Mouse (Mus musculus) limb, embryonic 15.5 days (tissue): Measurements from ENCODE around the gene Agap2. TPM values are rescaled to one million over a fixed set of nuclear protein-coding genes. Genes with fewer than 3 reads are reported as not detected.
A peak's percentile ranks its signal among the peaks of the same experiment; 100 is the strongest.

Experiments
- ATAC-seq: fragments of 200-750 bp; cut with Nextera tagmentation; 2 replicates; pipeline ENCODE4 v1.8.0; 2017; ENCODE audit warnings: low read depth, moderate TSS enrichment; ENCODE audit not compliant: insufficient number of reproducible peaks, low FRiP score, low TSS enrichment
- H3K27ac ChIP-seq: fragments of 300-500 bp; sonication (generic); 2 replicates; pipeline ENCODE4 v1.5.1; 2015; ENCODE audit warnings: moderate library complexity, mild to moderate bottlenecking, inconsistent platforms
- H3K27me3 ChIP-seq: fragments of 300-500 bp; sonication (generic); 2 replicates; pipeline ENCODE4 v1.6.1; 2015; ENCODE audit warnings: inconsistent platforms
- H3K36me3 ChIP-seq: fragments of 300-500 bp; sonication (generic); 2 replicates; pipeline ENCODE4 v1.6.1; 2015; ENCODE audit warnings: inconsistent platforms
- H3K4me1 ChIP-seq: fragments of 300-500 bp; sonication (generic); 2 replicates; pipeline ENCODE4 v1.6.1; 2015; ENCODE audit warnings: inconsistent platforms
- H3K4me2 ChIP-seq: fragments of 300-500 bp; sonication (generic); 2 replicates; pipeline ENCODE4 v1.6.1; 2015; ENCODE audit warnings: mild to moderate bottlenecking, inconsistent platforms
- H3K4me3 ChIP-seq: fragments of 300-500 bp; sonication (generic); 2 replicates; pipeline ENCODE4 v1.5.1; 2015; ENCODE audit warnings: mild to moderate bottlenecking, inconsistent platforms
- H3K9ac ChIP-seq: fragments of 300-500 bp; sonication (generic); 2 replicates; pipeline ENCODE4 v1.6.1; 2015; ENCODE audit warnings: inconsistent platforms
- H3K9me3 ChIP-seq: fragments of 300-500 bp; sonication (generic); 2 replicates; pipeline ENCODE4 v1.6.1; 2016; ENCODE audit warnings: inconsistent platforms
- WGBS: fragments of 180-500 bp; shearing (Covaris S2); methylation state at CpG from one replicate; pipeline ENCODE4 v1.1.7; 2015; 5-methylcytosine and 5-hydroxymethylcytosine counted together
- polyA plus RNA-seq: library from polyadenylated mRNA; unstranded; fragments of >200 nt; fragmentation: Nextera tagmentation; extraction: Ambion mirVana; gene quantifications from 2 replicates; pipeline ENCODE4 v1.2.1, GENCODE M21; 2015

Agap2 gene
- polyA plus RNA-seq: 0.10 and 0.72 TPM in 2 replicates

DNA sequence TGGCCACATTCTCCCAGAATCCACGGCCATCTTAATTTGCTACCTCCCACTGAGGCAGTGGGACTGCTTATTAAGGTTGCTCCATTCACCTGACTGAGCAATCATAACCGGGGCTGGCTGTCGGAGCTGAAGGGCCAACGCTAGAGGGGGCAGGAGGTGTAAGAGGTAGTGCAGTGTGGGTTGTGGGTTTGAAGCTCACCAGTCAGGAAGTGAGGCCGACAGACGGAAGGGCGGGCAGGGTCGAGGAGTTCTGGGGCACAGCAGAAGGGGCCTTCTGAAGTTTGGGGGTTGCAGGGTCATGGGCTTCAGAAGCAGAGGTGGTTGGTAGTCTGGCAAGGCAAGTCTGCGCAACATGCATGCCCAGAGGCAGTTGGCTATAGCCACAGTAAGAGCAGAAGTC is at the start of gene Agap2:
Gene Agap2 (plus strand): TSS at position 205 of the 400 bp plus-strand sequence.
- H3K27me3 ChIP-seq: peaks cover 54% of the 10 kb centered on the region
- ATAC-seq: no peak
- 54% methylated on average over 9 of the region's 9 CpGs for WGBS

DNA sequence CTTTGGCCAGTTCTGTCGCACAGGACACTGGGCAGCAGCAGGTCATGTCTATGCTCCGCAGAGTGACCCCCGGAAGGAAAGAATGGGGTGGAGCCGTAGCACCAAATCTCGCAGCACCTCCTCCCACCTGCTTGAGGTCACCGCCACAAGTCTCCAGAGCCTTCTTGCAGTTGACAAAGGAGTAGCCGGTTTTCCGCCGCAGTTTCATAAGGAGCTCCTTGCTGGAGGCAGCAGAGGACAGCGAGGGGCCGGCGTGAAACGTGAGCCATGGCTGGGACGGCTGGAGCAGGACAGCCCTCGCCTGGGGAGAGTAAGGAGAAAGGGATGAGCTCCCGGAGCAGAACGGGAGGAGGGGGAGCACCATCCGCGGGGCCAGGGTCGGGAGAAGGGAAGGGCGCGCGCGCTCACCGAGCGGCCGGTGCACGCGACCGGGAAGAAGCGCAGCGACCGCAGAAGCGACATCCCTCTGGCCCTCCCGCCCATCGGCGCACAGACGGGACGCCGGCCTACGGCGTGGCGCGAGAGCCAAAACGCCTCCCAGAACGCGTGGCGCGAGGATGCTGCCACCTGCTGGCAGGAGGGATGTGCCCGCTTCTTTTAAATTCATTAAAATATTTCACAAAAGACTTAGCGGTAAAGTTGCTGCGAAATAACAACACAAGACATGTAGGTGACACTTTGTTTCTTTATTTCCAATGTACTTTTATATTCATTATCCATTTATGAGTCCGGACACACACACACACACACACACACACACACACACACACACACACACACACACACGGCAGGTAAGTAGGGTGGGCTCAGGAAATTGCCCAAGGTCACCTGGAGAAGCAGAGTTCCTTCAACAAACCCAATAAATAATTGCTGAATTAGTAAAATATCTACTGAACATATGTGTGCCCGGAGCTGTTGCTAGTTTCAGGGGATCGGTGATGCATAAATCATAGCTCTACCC is 44.5 kb upstream of the Agap2 start, which contains the start of gene Tsfm:
Gene Tsfm (minus strand): TSS at position 505 of the 961 bp plus-strand sequence.
- Histone ChIP-seq H3K9ac (peak within 1 kb of the TSS; percentile 90), H3K27me3 (no peaks in the 10 kb centered on the region), H3K4me3 (peak within 1 kb of the TSS; percentile 89), H3K36me3 (peaks cover 29% of the 10 kb centered on the region), H3K4me2 (peak within 1 kb of the TSS; percentile 65), H3K9me3 (no peaks in the 10 kb centered on the region), H3K4me1 (peaks cover 12% of the 10 kb centered on the region; the same call in 1 of the 2 replicates), H3K27ac (peak within 1 kb of the TSS; percentile 67)
- 4% methylated on average over 56 of the region's 56 CpGs for WGBS
- ATAC-seq: 0 out of 2 replicates have a peak, but pooled peaks have one; percentile 56

More for the DNA sequence above, at the start of gene Agap2:
- H3K27ac ChIP-seq: no peak within 1 kb of the TSS
- H3K4me2 ChIP-seq: no peak within 1 kb of the TSS
- H3K4me1 ChIP-seq: peaks cover 28% of the 10 kb centered on the region
- no peak within 1 kb of the TSS for H3K9ac ChIP-seq
- H3K4me3 ChIP-seq: no peak within 1 kb of the TSS
- H3K36me3 ChIP-seq: no peaks in the 10 kb centered on the region
- no peaks in the 10 kb centered on the region for H3K9me3 ChIP-seq

DNA sequence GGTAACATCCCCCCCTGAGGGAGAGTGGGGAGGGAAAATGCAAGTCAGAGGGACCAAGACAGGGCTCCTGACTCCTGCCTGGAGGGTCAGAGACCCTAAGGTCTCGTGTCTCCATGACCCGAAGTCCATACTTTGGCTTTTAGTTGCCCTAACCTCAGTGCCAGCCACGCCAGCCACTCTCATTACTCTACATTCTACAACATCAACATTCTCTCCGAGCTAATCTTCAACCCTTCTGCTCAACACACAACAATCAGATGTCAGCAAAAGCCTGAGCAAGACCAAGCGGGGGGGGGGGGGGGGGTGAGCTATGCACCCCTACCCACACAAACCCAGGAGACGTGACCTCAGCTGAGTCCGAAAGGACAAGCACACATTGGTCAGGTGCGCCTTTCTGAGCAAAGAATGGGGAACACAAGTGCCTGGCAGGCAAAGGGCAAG is 41.8 kb upstream of the Agap2 start:
- Histone ChIP-seq H3K4me1 (peaks cover 12% of the 10 kb centered on the region; the same call in 1 of the 2 replicates), H3K4me2 (no peak overlapping the region), H3K27me3 (no peaks in the 10 kb centered on the region), H3K36me3 (peaks cover 2% of the 10 kb centered on the region), H3K9me3 (no peaks in the 10 kb centered on the region), H3K9ac (no peak overlapping the region), H3K4me3 (no peak overlapping the region), H3K27ac (no peak overlapping the region)
- WGBS: 81% methylated on average over 8 of the region's 8 CpGs
- 0 out of 2 replicates have a peak, but pooled peaks have one; percentile 37 for ATAC-seq

DNA sequence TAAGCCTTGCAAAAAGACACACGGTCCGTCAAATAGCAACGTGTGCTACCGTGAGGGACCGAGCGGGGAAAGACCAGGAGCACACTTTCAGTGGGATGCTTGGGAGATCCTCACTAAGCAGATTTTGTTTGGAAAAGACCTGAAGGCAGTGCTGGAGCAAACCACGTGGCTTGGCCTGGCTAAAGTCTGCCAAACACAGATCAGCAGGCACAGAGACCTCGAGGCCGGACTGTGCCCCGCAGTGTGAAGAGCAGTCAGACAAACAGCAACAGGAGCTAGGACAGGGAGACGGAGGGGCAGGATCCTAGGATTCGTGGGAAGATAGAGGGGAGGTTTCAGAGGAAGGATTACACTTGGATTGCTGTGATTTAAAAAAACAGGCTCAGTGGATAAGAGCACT is 38.8 kb upstream of the Agap2 start:
- ATAC-seq: no peak
- 80% methylated on average over 12 of the region's 12 CpGs for WGBS
- Histone ChIP-seq H3K27me3 (no peaks in the 10 kb centered on the region), H3K36me3 (no peaks in the 10 kb centered on the region; the same call in 1 of the 2 replicates), H3K4me3 (no peak overlapping the region), H3K4me2 (no peak overlapping the region), H3K4me1 (0 out of 2 replicates have a peak, but pooled peaks cover 4% of the 10 kb centered on the region), H3K27ac (no peak overlapping the region), H3K9me3 (no peaks in the 10 kb centered on the region), H3K9ac (no peak overlapping the region)

DNA sequence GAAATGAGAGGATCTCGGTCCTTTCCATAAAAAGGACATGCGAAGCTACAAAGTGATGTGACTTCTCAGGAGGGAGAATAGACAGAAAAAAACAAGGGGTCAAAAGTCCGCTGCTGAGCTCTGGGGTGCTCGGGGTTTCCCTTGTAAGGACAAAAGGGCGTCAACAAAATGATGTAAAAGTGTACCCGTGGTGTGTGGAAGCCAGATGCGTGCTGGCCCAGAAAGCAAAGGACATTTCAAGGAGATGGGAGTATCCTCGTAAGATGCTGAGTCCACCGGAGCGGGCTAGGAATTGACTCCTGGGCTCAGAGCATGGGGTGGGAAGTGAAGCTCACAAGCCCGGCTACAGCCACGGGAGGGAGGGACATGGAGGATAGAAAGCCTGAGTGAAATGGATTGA is 37.4 kb upstream of the Agap2 start:
- WGBS: 73% methylated on average over 12 of the region's 12 CpGs
- H3K4me2 ChIP-seq: no peak overlapping the region
- H3K9ac ChIP-seq: no peak overlapping the region
- H3K4me3 ChIP-seq: no peak overlapping the region
- no peaks in the 10 kb centered on the region for H3K9me3 ChIP-seq
- no peak overlapping the region for H3K27ac ChIP-seq
- ATAC-seq: no peak
- no peaks in the 10 kb centered on the region; the same call in 1 of the 2 replicates for H3K36me3 ChIP-seq
- peaks cover 7% of the 10 kb centered on the region; the same call in 1 of the 2 replicates for H3K4me1 ChIP-seq
- no peaks in the 10 kb centered on the region for H3K27me3 ChIP-seq

DNA sequence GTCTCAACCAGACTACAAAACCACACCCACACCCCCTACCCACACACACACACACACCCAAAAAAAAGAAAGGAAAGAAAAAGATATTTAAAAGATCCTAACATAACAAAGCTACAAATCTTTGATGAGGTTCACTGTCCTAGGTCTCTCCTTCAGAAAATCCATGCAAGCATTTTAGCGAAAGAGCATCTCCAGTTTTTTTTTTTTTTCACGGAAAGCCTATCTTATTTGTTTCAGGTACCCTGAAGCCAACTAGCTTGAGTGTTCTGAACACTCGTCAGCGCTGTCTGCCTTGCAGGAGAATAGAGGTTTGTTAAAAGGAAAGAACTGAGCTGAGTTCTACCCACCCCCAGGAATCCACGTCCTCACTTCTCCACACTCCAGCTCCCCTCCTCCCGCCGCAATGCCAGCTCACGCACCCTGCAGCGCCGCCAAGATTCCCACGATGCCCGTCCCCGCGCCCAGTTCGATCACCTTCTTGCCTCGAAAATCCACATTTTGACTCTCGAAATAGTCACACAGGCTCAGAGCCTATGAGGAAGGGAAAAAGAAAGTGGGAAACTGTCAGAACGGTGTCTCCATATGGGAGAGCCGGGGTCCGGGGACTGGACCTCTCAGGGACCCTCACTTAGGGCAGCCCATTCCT is 34.4 kb upstream of the Agap2 start:
- 1% methylated on average over 20 of the region's 20 CpGs for WGBS
- peak overlapping the region; percentile 92 for H3K4me3 ChIP-seq
- ATAC-seq: no peak
- peaks cover 19% of the 10 kb centered on the region for H3K36me3 ChIP-seq
- no peaks in the 10 kb centered on the region for H3K27me3 ChIP-seq
- H3K4me2 ChIP-seq: peak overlapping the region; percentile 93
- H3K4me1 ChIP-seq: peaks cover 14% of the 10 kb centered on the region; the same call in 1 of the 2 replicates
- H3K9ac ChIP-seq: peak overlapping the region; percentile 75
- no peaks in the 10 kb centered on the region for H3K9me3 ChIP-seq
- peak overlapping the region; percentile 94 for H3K27ac ChIP-seq

DNA sequence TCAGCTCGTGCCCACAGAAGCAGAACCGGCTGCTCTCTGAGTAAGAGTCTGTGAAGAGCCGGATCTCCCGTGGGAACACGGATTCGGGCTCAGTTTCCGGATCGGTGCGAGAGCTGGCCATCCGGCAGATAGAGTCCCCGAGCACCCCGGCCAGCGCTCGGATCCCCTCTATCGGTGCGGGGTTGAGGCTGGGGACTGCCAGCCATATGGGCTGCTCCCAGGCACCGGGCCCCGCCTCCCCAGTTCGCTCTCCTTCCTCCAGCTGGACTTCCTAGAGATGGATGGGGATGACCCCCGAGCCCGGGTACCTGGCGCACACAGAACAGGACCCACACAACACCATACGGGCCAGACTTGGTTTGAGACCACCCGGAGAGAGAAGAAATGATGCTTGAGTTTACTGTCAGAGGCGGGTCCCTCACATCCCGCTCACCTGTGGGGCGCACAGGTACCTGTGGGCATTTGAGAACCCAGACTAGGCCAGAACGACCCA is 33.8 kb upstream of the Agap2 start, which contains the start of the genes Mettl1 and Eef1akmt3:
Gene Mettl1 (plus strand): TSS at position 141 of the 493 bp plus-strand sequence.
Gene Eef1akmt3 (minus strand): TSS at position 240 of the 493 bp plus-strand sequence.
- H3K4me3 ChIP-seq: peak within 1 kb of the TSS; percentile 92
- peak within 1 kb of the TSS; percentile 93 for H3K4me2 ChIP-seq
- ATAC-seq: peak; percentile 37
- peak within 1 kb of the TSS; percentile 94 for H3K27ac ChIP-seq
- under 1% methylated on average over 28 of the region's 28 CpGs for WGBS
- H3K9ac ChIP-seq: peak within 1 kb of the TSS; percentile 75
- H3K9me3 ChIP-seq: no peaks in the 10 kb centered on the region
- no peaks in the 10 kb centered on the region; the same call in 1 of the 2 replicates for H3K27me3 ChIP-seq
- H3K4me1 ChIP-seq: peaks cover 14% of the 10 kb centered on the region; the same call in 1 of the 2 replicates
- H3K36me3 ChIP-seq: peaks cover 24% of the 10 kb centered on the region

DNA sequence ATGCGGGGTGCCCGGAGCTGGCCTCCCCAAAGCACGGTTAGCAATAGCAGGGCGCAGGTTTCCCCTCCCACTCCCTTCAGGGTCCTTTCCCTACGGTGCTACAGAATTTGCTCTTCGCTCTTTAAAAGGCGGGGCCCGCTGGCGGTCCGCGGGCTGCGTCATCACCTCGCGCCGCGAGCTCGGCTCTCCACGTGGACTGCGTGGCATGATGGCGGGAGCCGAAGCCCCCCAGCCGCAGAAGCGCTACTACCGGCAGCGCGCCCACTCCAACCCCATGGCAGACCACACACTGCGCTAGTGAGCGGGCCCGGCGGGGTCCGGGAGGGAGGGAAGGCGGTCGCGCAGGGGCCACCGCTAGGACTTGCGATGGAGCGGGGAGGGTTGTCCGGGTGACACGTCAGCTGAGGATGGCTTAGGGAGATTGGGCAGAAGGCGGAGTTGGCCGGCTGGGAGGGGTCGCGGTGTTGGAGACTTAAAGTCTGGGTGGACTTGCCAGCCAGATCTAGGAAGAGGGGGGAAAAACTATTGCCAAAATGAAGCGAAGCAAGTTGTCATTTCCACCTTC is 33.2 kb upstream of the Agap2 start:
- under 1% methylated on average over 44 of the region's 44 CpGs for WGBS
- H3K27ac ChIP-seq: peak overlapping the region; percentile 94
- peak; percentile 83 for ATAC-seq

DNA sequence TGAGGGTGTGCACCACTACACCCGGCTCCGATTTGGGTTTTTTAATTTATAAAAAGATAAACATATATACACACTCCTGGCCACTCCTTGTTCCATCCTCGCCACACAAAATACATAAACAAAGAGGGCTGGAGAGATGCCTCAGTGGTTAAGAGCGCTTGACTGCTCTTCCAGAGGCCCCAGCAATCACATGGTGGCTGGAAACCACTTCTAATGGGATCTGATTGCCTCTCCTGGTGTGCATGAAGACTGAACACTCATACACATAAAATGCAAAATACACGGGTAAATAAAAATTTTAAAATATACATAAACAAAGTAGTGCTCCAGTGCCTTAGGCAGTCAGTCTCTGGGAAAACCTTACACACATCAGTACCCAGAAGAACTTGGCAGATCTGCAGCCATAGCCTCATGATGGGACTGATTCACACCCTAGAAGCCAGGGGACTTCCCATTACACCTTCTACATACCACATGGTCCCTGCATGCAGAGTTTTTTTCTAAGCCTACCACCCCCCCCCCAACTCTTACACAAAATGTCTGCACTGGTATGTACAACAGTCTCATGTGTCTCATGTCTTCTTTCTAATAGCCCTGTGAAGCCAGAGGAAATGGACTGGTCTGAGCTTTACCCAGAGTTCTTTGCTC is 32.5 kb upstream of the Agap2 start:
- Histone ChIP-seq H3K4me1 (peaks cover 14% of the 10 kb centered on the region; the same call in 1 of the 2 replicates), H3K27me3 (peaks cover 9% of the 10 kb centered on the region), H3K9me3 (no peaks in the 10 kb centered on the region), H3K4me2 (peak overlapping the region; percentile 93), H3K4me3 (peak overlapping the region; percentile 92), H3K27ac (peak overlapping the region; percentile 94), H3K36me3 (peaks cover 29% of the 10 kb centered on the region), H3K9ac (peak overlapping the region; percentile 75)
- ATAC-seq: no peak
- 16% methylated on average over 5 of the region's 5 CpGs for WGBS

More for the DNA sequence above, 33.2 kb upstream of the Agap2 start:
- Histone ChIP-seq H3K9ac (peak overlapping the region; percentile 75), H3K4me3 (peak overlapping the region; percentile 92), H3K27me3 (peaks cover 2% of the 10 kb centered on the region), H3K4me2 (peak overlapping the region; percentile 93), H3K36me3 (peaks cover 29% of the 10 kb centered on the region), H3K4me1 (peaks cover 14% of the 10 kb centered on the region; the same call in 1 of the 2 replicates), H3K9me3 (no peaks in the 10 kb centered on the region)

DNA sequence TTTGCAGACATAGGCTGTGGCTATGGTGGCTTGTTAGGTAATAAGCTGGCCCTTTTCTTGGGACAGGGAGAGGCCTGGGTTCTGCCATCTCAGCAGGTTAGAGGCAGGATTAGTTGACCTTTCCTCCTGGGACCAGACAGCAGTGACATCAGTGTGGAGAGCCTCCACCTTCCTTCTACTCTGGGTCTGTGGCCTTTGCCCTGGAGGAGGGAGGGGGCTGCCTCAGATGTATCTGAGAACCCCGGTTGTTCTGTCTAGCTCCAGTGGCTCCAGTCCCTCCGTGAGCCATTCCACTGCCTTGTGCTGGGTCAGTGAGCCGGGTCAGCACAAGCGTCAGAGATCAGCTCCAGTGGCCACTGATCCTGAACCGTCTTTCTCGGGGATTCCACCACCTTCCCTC is 31.9 kb upstream of the Agap2 start:
- Histone ChIP-seq H3K4me1 (peaks cover 15% of the 10 kb centered on the region), H3K4me3 (0 out of 2 replicates have a peak overlapping the region, but pooled peaks have one; percentile 92), H3K9ac (no peak overlapping the region), H3K27me3 (peaks cover 15% of the 10 kb centered on the region), H3K4me2 (no peak overlapping the region), H3K9me3 (no peaks in the 10 kb centered on the region), H3K36me3 (peaks cover 29% of the 10 kb centered on the region), H3K27ac (no peak overlapping the region)
- 87% methylated on average over 6 of the region's 6 CpGs for WGBS
- ATAC-seq: no peak
